19 mouse cellular contexts compared by ENCODE assay signal in the genomic region with DNA sequence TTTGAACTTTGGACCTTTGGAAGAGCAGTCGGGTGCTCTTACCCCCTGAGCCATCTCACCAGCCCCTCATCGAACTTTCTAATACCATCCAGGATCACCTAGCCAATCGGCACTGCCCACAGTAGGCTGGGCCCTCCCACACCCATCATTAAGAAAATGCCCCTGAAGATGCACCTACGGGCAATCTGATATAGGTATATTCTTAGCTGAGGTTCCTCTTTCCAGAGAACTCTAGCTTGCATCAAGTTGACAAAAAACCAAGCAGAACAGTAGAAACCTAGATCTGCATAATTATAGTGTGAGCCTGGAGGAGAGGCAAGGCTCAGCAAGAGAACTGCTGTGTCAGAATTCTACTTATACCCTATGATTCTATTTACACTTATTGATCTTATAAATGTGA. TPM values are rescaled to one million over a fixed set of nuclear protein-coding genes. Genes with fewer than 3 reads are reported as not detected.
A peak's percentile ranks its signal among the peaks of the same experiment; 100 is the strongest.
DNase-seq lines count a peak whose midpoint lies in the region; TF ChIP-seq lines count a peak whose summit lies in the region.
"Had no signal": no experiment of that assay in that cellular context is flagged by ENCODE, and none has a peak within 500 bp of the region (broad histone marks: within the 10 kb centered on the region; RNA-seq: fewer than 3 reads in every experiment).

No protein-coding gene starts in this region.

- H3K9ac ChIP-seq in MEL (ENCODE audit: control insufficient read depth, low read depth, low read length, poor library complexity, severe bottlenecking), result no peak overlapping the region

- TF ChIP-seq POLR2A in MEL (IDR thresholded peaks at IDR 0.05; ENCODE audit: control insufficient read depth in 1 of 2, insufficient read depth in 1 of 2, low read depth in 1 of 2, low read length in 2 of 2, poor library complexity in 1 of 2), result no peak

- no peak for TF ChIP-seq CTCF in MEL (IDR thresholded peaks at IDR 0.05 in 2 of 3, conservative IDR thresholded peaks at IDR 0.05 in 1 of 3; ENCODE audit: control insufficient read depth in 1 of 3, insufficient read depth in 1 of 3, low read depth in 2 of 3, low read length in 3 of 3, poor library complexity in 1 of 3, severe bottlenecking in 1 of 3)

- no peaks in the 10 kb centered on the region for H3K27me3 ChIP-seq in MEL (ENCODE audit: control insufficient read depth in 1 of 2, insufficient read depth in 2 of 2, low read length in 2 of 2)
- H3K27me3 ChIP-seq: CH12.LX, Patski had no signal

- H3K4me1 ChIP-seq in MEL (ENCODE audit: control insufficient read depth in 1 of 2, insufficient read depth in 2 of 2, low read length in 2 of 2), result peaks cover 2 to 16% of the 10 kb centered on the region in 2 experiments; a peak in 3 of 4 replicates

- H3K27ac ChIP-seq in MEL (ENCODE audit: control insufficient read depth, low read depth, low read length), result no peak overlapping the region

- no peak for TF ChIP-seq EP300 in MEL (IDR thresholded peaks at IDR 0.05; ENCODE audit: low read depth in 1 of 2, low read length in 2 of 2)

- H3K4me3 ChIP-seq in MEL (ENCODE audit: control insufficient read depth in 1 of 2, insufficient read depth in 1 of 2, low read depth in 2 of 2, low read length in 2 of 2), result no peak overlapping the region

- peaks cover 0 to 6% of the 10 kb centered on the region in 2 experiments; a peak in 2 of 4 replicates for H3K36me3 ChIP-seq in MEL (ENCODE audit: control insufficient read depth in 1 of 2, insufficient read depth in 2 of 2, low read length in 2 of 2)
- H3K36me3 ChIP-seq: G1E had no signal

- H3K79me2 ChIP-seq in MEL (ENCODE audit: control insufficient read depth, insufficient read depth, low read length, poor library complexity), result no peaks in the 10 kb centered on the region

- no peak for TF ChIP-seq RAD21 in MEL (IDR thresholded peaks at IDR 0.05; ENCODE audit: low read depth, low read length)

- H3K9me3 ChIP-seq in MEL (replicated peaks; ENCODE audit: insufficient read depth, low read length), result no peaks in the 10 kb centered on the region
- H3K9me3 ChIP-seq: G1E had no signal

- peak; percentile 70 for DNase-seq in MEL (ENCODE audit: low read depth, low spot score)
- DNase-seq in MEL-GATA-1-ER (ENCODE audit: extremely low read depth, low read depth), result peak; percentile 62
- no peak for DNase-seq in cerebellum, adult 11-12 months
- DNase-seq in ovary, postnatal 10 days (ENCODE audit: low spot score), result no peak
- DNase-seq: adrenal gland, adult 2 months; adrenal gland, adult 8-10 months; adrenal gland, postnatal 10 days; adrenal gland, postnatal 14 days; adrenal gland, postnatal 25 days; adrenal gland, postnatal 36 days; B cell, adult 2 months; cerebellum, adult 11 months; cerebellum, adult 18-20 months; cerebellum, adult 2 months; cerebellum, adult 8-10 months; cerebellum, adult 9-10 months had no signal

TF ChIP-seq in MEL, 35 proteins besides CTCF, POLR2A, EP300 and RAD21:
- TF ChIP-seq RCOR1 (IDR thresholded peaks at IDR 0.05; ENCODE audit: low read depth, low read length), result 0 out of 2 replicates have a peak, but pooled peaks have one; percentile 20
- TF ChIP-seq TBP (IDR thresholded peaks at IDR 0.05; ENCODE audit: low read depth, low read length), result no peak
TF ChIP-seq in MEL: peak in this region for 1.

RNA-seq across cellular contexts. Expression of a gene that starts 10.1 kb away (rescaled TPM):
- total RNA-seq in MEL (2012; rRNA removed), result 12.5 and 15.8 TPM in 2 replicates
- polyA plus RNA-seq in MEL (2012; ENCODE audit: insufficient read depth in 1 of 2, insufficient read length in 2 of 2, low read depth in 1 of 2, low replicate concordance in 2 of 2, missing spikeins in 1 of 2), result 10 to 100 TPM in 1 of 2 experiments, not detected in 1; 10.6 TPM

RNA-seq across cellular contexts. Expression of a gene that starts 24.7 kb away (rescaled TPM):
- 13.8 and 16.0 TPM in 2 replicates for total RNA-seq in MEL (2012; rRNA removed)
- polyA plus RNA-seq in MEL (2012; ENCODE audit: insufficient read depth in 1 of 2, insufficient read length in 2 of 2, low read depth in 1 of 2, low replicate concordance in 2 of 2, missing spikeins in 1 of 2), result 10 to 100 TPM in 1 of 2 experiments, not detected in 1; 17.5 TPM

RNA-seq across cellular contexts. Expression of a gene that starts 59.8 kb away (rescaled TPM):
- total RNA-seq in MEL (2012; rRNA removed), result 2.7 and 7.7 TPM in 2 replicates
- 10 to 100 TPM in 1 of 2 experiments, not detected in 1; 10.5 TPM for polyA plus RNA-seq in MEL (2012; ENCODE audit: insufficient read depth in 1 of 2, insufficient read length in 2 of 2, low read depth in 1 of 2, low replicate concordance in 2 of 2, missing spikeins in 1 of 2)

Comparison
In these comparisons a context has a peak if more than half of its experiments do, and no peak if none do; other contexts are left out.
1. DNase-seq: peak in MEL (single experiment) and MEL-GATA-1-ER (single experiment); none in cerebellum, adult 11-12 months (single experiment) and ovary, postnatal 10 days (single experiment).